Mouse (Mus musculus) heart, adult 2 months (tissue): ENCODE measurements around the gene Aplf. TPM values are rescaled to one million over a fixed set of nuclear protein-coding genes. Genes with fewer than 3 reads are reported as not detected.

Experiments used
- DNase-seq, 2 experiments: peaks; one replicate each; pipeline ENCODE4 v3.0.0; 2021
- H3K27ac ChIP-seq: fragments of 200-600 bp; 2 replicates; pipeline ENCODE4 v1.8.1; 2022
- H3K27me3 ChIP-seq: fragments of 200-500 bp; 2 replicates; pipeline ENCODE4 v1.6.1; 2012; ENCODE audit warnings: mild to moderate bottlenecking, low read length, inconsistent platforms, mixed read lengths; ENCODE audit not compliant: control insufficient read depth, insufficient read depth
- H3K36me3 ChIP-seq: fragments of 200-500 bp; 2 replicates; pipeline ENCODE4 v1.6.1; 2012; ENCODE audit warnings: low read length, inconsistent platforms; ENCODE audit not compliant: control insufficient read depth, insufficient read depth
- H3K4me1 ChIP-seq: fragments of 200-500 bp; 2 replicates; pipeline ENCODE4 v1.6.1; 2011; ENCODE audit warnings: low read length; ENCODE audit not compliant: control insufficient read depth, insufficient read depth
- H3K4me3 ChIP-seq: fragments of 200-600 bp; 2 replicates; pipeline ENCODE4 v1.8.1; 2022
- H3K79me2 ChIP-seq: fragments of 200-500 bp; replicated peaks from 2 replicates; pipeline ENCODE4 v1.6.1; 2012; ENCODE audit warnings: mild to moderate bottlenecking, inconsistent platforms, low read length, moderate library complexity, mixed read lengths; ENCODE audit not compliant: control insufficient read depth, insufficient read depth
- H3K9ac ChIP-seq: fragments of 200-500 bp; 2 replicates; pipeline ENCODE4 v1.6.1; 2012; ENCODE audit warnings: low read depth, mild to moderate bottlenecking, control low read depth, inconsistent platforms, low read length, mixed read lengths
- CTCF ChIP-seq: fragments of 200-600 bp; IDR thresholded peaks from 2 replicates; pipeline ENCODE4 v1.8.1; 2022; ENCODE audit warnings: antibody characterized with exemption, mild to moderate bottlenecking, moderate library complexity
- EP300 ChIP-seq: fragments of 200-500 bp; IDR thresholded peaks from 2 replicates; pipeline ENCODE4 v1.6.1; 2011; ENCODE audit warnings: low read depth, low read length, control low read depth; ENCODE audit not compliant: insufficient read depth
- POLR2A ChIP-seq: fragments of 200-500 bp; IDR thresholded peaks from 2 replicates; pipeline ENCODE4 v1.6.1; 2011; ENCODE audit warnings: mild to moderate bottlenecking, low read depth, low read length, control low read depth; ENCODE audit not compliant: insufficient read depth
- WGBS: fragments of 180-500 bp; shearing (Covaris S2); methylation state at CpG from one replicate; pipeline ENCODE4 v1.1.7; 2018; 5-methylcytosine and 5-hydroxymethylcytosine counted together
- intact Hi-C: fragments of 180-260 bp; cut with DNase I; formaldehyde crosslinking; loops from one replicate; pipeline ENCODE4 v1.15.1; 2025
- polyA plus RNA-seq: library from polyadenylated mRNA; depleted of rRNA; stranded (reverse); fragments of >200 nt; gene quantifications from 2 replicates; pipeline ENCODE4 v1.2.3, GENCODE M21; 2012
- total RNA-seq, 2 experiments: library from RNA; stranded (reverse); gene quantifications; 2 replicates each; pipeline ENCODE4 v1.2.3; 2021

Gene Aplf
- total and polyA plus RNA-seq, 3 experiments = 1.4 to 2.6 (median 2.1) TPM

DNA sequence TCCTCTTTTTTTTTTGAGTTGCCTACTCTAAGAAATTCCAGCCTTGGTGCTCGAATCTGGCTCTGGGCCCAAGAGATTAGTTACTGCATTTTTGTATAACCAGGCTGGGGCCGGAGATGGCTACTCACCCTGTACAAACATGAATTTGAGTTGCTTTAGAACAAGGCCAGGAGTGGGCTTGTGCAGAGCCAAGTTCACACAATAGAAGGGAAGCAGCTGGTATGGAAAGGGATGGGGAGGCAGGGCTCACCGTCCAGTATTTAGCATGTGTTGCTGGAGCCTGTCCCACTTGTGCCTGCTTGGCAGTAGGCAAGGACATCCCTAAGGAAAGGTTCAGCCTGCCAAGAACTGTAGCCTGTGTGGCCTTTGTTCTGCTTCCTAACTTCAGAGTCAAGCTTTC lies 50.7 kb downstream of the Aplf start:
- WGBS = 8% methylated on average over 3 of the region's 3 CpGs
- Histone ChIP-seq H3K79me2 (no peaks in the 10 kb centered on the region), H3K4me1 (peaks cover 4% of the 10 kb centered on the region; the same call in 1 of the 2 replicates), H3K36me3 (no peaks in the 10 kb centered on the region), H3K9ac (no peak overlapping the region), H3K27me3 (no peaks in the 10 kb centered on the region), H3K27ac (no peak overlapping the region), H3K4me3 (no peak overlapping the region)
- peak in 1 of 2 experiments; percentile 18 for DNase-seq
- intact Hi-C loops = no loop called here
- TF ChIP-seq EP300 (no peak), CTCF (no peak), POLR2A (no peak)

GRCm38 (mm10) chr6:87618021-87618420 lies 54.0 kb downstream of the Aplf start:
- no peaks in the 10 kb centered on the region for H3K79me2 ChIP-seq
- H3K4me1 ChIP-seq = peaks cover 4% of the 10 kb centered on the region; the same call in 1 of the 2 replicates
- intact Hi-C loops = no loop called here
- no peak overlapping the region for H3K27ac ChIP-seq
- DNase-seq = no peak
- H3K4me3 ChIP-seq = no peak overlapping the region
- no peak for TF ChIP-seq POLR2A
- no peak for TF ChIP-seq CTCF
- no peak for TF ChIP-seq EP300
- no peaks in the 10 kb centered on the region for H3K36me3 ChIP-seq
- 59% methylated on average over 8 of the region's 8 CpGs for WGBS
- no peaks in the 10 kb centered on the region for H3K27me3 ChIP-seq
- H3K9ac ChIP-seq = no peak overlapping the region

DNA sequence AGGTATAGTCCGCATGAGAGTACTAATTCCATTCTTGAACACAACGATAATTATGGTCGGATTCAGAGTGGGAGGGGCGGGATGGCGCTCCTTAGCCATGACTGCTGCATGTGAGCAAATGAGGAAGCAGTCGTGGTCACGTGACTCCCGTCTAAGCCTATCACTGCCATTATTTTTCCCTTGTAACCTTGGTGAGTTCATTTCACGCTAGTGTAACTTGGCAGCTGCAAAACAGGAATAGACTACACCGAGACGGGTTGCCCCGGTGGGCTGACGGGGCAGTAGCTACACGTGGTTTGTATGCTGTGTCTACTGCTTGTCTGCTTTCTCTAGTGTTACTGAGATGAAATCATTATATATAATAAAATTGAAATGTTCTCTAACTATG lies 56.3 kb downstream of the Aplf start:
- Histone ChIP-seq H3K27ac (no peak overlapping the region), H3K79me2 (no peaks in the 10 kb centered on the region), H3K27me3 (no peaks in the 10 kb centered on the region), H3K36me3 (no peaks in the 10 kb centered on the region), H3K4me1 (no peaks in the 10 kb centered on the region), H3K9ac (no peak overlapping the region), H3K4me3 (no peak overlapping the region)
- DNase-seq = no peak
- WGBS = 81% methylated on average over 14 of the region's 14 CpGs
- intact Hi-C loops = no loop called here
- TF ChIP-seq EP300 (no peak), POLR2A (no peak), CTCF (no peak)

- DNase-seq = peak; percentile 13 to 50
- Histone ChIP-seq H3K79me2 (no peaks in the 10 kb centered on the region), H3K27ac (no peak overlapping the region), H3K9ac (no peak overlapping the region), H3K4me3 (no peak overlapping the region), H3K36me3 (no peaks in the 10 kb centered on the region), H3K27me3 (no peaks in the 10 kb centered on the region), H3K4me1 (no peaks in the 10 kb centered on the region)
- intact Hi-C loops = no loop called here
- 53% methylated on average over 11 of the region's 11 CpGs for WGBS
- no peak for TF ChIP-seq EP300
- no peak for TF ChIP-seq POLR2A
- TF ChIP-seq CTCF = peak; percentile 50
These were observed 56.9 kb downstream of the Aplf start for GRCm38 (mm10) chr6:87614794-87615695.

DNA sequence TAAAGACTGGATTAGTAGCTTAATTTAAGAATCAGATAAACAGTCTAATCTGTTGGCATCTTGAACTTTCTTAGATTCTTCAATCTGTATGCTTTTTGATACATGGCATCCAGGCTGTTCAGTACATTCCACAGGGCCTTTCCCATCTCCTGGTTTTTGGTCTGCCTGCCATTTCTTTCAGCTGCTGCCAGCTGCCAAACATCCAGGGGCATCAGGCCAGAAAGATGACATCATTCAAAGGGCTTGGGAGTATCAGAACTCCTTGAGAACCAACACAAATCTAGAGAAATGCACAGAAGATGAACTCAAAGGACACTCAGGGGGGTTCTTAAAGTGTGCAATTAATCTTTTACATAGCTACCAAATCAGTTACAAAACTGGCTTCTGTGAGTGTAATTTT lies 72.2 kb downstream of the Aplf start:
- no peaks in the 10 kb centered on the region for H3K79me2 ChIP-seq
- peak; percentile 40 to 43 for DNase-seq
- no peak overlapping the region for H3K4me3 ChIP-seq
- no peaks in the 10 kb centered on the region for H3K4me1 ChIP-seq
- H3K36me3 ChIP-seq = no peaks in the 10 kb centered on the region
- intact Hi-C loops = no loop called here
- TF ChIP-seq POLR2A (no peak), EP300 (no peak), CTCF (no peak)
- no peak overlapping the region for H3K27ac ChIP-seq
- H3K27me3 ChIP-seq = no peaks in the 10 kb centered on the region
- no peak overlapping the region for H3K9ac ChIP-seq

DNA sequence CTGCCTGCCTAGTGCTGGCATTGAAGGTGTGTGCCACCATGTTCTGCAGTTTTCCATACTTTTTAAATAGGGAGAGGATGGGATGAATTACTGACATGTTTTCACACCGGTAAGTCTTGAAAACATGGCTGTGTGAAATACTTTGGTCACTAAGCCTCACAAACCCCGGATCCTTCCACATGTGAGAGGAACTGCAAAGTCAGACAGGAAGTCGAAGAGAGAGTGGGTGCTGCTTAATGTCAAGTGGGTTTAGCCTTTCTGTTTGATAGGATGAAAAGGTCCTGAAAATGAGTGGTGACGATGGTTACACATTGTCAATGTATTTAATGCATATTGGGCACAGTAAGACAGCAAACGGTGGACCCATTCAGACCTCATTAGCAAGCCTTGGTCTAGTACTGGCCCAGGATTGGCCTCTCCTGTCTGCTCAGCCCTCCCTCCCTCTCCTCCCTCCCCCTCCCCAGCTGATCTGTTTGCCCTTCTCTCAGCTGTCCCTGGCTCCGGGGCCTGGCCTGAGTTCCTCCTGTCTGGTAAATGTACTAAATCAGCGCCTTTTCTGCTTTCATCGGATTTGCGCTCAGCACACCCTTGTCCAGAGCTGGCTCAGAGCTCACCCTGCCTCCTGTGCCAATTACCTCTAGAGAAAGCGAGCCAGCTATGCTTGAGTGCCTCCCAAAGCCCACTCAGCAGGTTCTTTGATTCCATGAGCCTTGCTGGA lies 74.7 kb downstream of the Aplf start:
- Histone ChIP-seq H3K27me3 (no peaks in the 10 kb centered on the region), H3K36me3 (no peaks in the 10 kb centered on the region), H3K79me2 (no peaks in the 10 kb centered on the region), H3K9ac (no peak overlapping the region), H3K27ac (no peak overlapping the region), H3K4me3 (no peak overlapping the region), H3K4me1 (no peaks in the 10 kb centered on the region)
- no peak for DNase-seq
- 51% methylated on average over 10 of the region's 10 CpGs for WGBS
- intact Hi-C loops = no loop called here
- TF ChIP-seq POLR2A = no peak
- no peak for TF ChIP-seq CTCF
- no peak for TF ChIP-seq EP300
